Mouse (Mus musculus): ENCODE results near the gene Actrt2.

- TF ChIP-seq CTCF (IDR thresholded peaks at IDR 0.05) (no peak), EP300 (IDR thresholded peaks at IDR 0.05) (no peak)
These were observed 25.8 kb upstream of the Actrt2 start for GRCm38 (mm10) chr4:154693348-154694015.

Measured in lung, postnatal 0 days (tissue).